Mouse (Mus musculus): Measurements from ENCODE around the gene Plekhs1. TPM values are rescaled to one million over a fixed set of nuclear protein-coding genes. Genes with fewer than 3 reads are reported as not detected.

Plekhs1 gene
- total RNA-seq, 2 experiments from 2014 or later, result 0.20 TPM; not detected in 1

DNA sequence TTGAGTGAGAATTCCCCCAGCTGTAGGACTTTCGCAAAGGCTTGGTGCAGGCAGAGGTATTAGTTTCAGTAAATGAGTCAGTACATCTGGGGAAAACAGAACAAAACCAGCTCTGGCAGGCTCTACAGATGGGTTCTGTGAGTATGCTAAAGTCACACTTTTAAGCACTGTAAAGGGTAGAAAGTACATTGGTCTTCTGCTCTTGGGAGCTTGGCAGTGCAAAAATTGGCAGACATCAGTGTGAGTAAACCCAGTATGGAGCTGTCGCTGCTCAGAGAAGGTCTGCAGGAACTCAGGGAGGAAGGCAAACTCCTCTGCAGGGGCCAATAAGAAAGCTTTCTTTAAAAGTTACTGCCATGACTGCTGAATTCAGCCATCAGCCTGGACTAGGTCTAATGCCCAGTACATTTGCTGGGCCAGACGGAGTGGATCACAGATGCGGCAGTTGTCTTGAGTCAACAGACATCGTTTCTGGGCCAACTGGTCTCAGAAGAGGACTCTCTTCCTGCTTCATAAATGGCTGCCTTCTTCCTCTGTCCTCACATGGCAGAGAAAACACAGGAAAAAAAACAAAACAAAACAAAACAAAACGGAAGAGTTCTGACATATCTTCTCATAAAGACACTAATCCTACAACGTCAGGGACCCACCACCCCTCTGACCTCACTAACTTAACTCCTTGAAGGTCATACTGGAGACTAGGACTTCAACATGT lies 22.9 kb upstream of the Plekhs1 start:
- intact Hi-C loops (cut with DNase I), result no loop called here
- no peak overlapping the region for H3K4me3 ChIP-seq
- no peak overlapping the region for H3K27ac ChIP-seq
- DNase-seq, result no peak
- no peak for TF ChIP-seq CTCF (IDR thresholded peaks at IDR 0.05)

DNA sequence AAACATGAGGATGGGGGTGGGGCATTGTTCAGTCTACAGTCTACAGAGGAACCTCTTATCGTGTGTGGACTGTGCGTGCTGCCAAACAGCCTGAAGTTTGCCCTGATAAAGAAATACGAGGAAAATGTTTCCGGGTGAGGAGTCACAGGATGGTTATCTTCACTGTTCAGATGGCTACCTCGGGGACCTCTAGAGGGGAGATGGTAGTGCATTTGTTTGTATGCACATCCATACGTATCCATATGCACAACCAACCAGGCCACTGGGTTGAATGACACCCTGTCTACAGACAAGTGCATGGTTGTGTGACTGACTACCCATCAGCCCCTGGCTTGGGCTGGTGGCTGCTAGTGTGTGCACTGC lies 22.4 kb upstream of the Plekhs1 start:
- no peak for DNase-seq
- intact Hi-C loops (cut with DNase I), result no loop called here
- no peak overlapping the region for H3K27ac ChIP-seq

DNA sequence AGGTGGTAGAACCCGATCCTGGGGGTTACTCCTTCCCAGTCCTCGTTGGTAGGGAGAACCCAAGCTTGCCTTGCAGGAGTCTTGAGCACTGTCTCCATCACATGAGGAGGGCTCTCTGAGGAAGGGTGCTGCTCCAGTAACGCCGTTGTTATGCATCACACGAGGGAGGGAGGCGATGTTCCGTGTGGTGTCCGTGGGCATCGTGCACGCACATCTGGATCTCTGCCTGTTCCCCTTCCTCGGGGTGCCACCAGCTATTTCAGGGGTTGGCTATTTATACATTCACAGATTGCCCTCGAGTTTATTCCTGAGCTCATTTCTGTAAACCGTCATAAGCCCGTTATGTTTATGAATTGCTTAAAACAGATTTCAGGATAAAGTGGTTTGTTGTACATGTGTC lies 18.0 kb upstream of the Plekhs1 start:
- Histone ChIP-seq H3K4me3 (no peak overlapping the region), H3K27ac (no peak overlapping the region)
- no peak for DNase-seq
- TF ChIP-seq CTCF (IDR thresholded peaks at IDR 0.05), result no peak
- intact Hi-C loops (cut with DNase I), result no loop called here

More for the DNA sequence above, 22.4 kb upstream of the Plekhs1 start:
- H3K4me3 ChIP-seq, result no peak overlapping the region
- TF ChIP-seq CTCF (IDR thresholded peaks at IDR 0.05), result no peak

DNA sequence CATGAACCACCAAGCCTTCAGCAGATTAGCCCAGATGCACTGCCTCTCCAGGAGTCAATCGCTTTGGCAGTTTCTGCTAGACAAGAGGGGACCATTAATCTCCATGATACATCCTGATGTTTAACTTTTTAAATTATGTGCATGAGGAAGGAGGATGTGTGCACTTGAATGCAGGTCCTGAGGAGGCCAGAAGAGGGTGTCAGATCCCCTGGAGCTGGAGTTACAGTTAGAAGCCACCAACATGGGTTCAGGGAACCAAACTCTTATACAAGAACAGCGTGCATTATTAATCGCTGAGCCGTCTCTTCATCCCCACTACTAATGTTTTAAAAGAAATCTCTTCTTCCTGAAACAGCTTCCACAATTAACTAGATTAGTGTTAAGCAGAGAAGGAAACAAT lies 12.7 kb upstream of the Plekhs1 start:
- Histone ChIP-seq H3K4me3 (no peak overlapping the region), H3K27ac (no peak overlapping the region)
- TF ChIP-seq CTCF (IDR thresholded peaks at IDR 0.05), result no peak
- no peak for DNase-seq
- intact Hi-C loops (cut with DNase I), result no loop called here

DNA sequence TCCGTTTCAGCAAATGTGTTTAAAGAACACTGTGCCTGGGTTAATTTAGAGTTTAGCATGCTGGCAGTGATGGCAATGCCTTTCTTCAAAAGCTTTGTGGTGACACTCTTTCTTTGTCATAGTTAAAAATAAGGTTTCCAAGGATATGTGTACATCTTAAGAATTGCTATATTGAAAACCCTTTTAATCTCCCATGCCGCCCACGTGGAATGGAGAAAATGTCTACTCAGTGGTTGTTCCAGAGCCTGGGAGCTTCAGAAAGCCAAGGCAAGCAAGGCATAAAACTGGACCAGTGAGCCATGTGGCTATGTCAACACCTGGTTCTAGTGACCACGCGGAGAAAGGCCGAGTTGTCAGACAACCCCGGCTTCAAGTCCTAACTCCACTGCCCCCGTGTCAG lies 11.9 kb upstream of the Plekhs1 start:
- no peak for DNase-seq
- TF ChIP-seq CTCF (IDR thresholded peaks at IDR 0.05), result no peak
- intact Hi-C loops (cut with DNase I), result no loop called here
- Histone ChIP-seq H3K27ac (no peak overlapping the region), H3K4me3 (no peak overlapping the region)

DNA sequence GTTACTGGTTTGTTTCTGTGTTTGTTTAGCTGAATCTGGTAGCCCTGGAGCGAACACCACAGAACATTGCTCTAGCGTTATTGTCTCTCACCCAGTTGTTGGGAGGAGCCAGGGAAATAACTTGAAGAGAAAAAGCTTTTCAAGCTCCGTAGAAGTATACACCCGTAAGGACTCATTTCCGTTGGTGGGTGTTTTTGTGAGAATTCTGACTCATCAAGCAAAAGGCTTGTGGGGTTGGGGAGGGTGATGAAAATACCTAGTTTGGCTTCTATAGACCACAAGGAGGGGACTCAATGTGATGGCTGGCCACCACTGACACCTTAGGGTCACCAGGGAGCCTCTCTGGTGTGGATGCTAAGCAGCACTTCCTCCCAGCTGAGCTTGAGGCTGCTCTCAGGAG lies 10.5 kb upstream of the Plekhs1 start:
- intact Hi-C loops (cut with DNase I), result no loop called here
- no peak for TF ChIP-seq CTCF (IDR thresholded peaks at IDR 0.05)
- Histone ChIP-seq H3K4me3 (no peak overlapping the region), H3K27ac (no peak overlapping the region)
- no peak for DNase-seq

DNA sequence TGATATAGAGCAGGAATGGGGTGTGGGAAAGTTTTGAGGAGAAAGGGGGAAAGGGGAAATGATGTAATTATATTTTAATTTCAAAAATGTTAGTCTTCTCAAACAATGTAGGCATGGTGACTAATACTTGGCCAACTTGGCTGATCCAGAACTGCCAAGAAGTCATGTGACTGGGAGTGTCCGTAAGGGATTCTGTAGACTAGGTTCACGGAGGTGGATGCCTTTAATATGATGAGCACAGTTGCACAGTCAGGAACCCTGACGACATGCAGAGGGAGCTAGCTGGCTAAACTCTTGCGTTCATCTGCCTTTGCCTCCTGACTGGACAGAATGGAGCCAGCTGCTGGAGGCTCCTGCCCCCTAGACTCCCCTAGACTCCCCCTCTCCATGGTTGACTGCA lies 9.6 kb upstream of the Plekhs1 start:
- no peak for DNase-seq
- Histone ChIP-seq H3K4me3 (no peak overlapping the region), H3K27ac (no peak overlapping the region)
- no peak for TF ChIP-seq CTCF (IDR thresholded peaks at IDR 0.05)
- intact Hi-C loops (cut with DNase I), result no loop called here

DNA sequence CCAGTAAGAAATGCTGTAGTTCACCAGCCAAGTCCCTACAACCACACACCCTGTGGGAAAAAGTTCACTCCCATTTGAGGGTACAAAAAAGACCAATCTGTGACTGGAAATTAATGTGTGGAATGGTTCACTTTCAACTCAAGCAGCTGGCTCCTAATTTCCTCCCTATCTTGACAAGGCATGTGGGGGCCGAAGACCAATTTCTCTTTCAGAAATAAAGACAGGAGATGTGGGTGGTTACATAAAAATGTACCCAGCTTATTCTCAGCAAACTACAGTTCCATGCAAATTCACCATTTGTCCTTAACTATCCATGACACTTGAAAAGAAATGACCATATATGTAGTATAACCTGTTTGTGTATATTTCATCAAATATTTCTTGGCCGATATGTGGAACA lies 9.0 kb upstream of the Plekhs1 start:
- Histone ChIP-seq H3K27ac (no peak overlapping the region), H3K4me3 (no peak overlapping the region)
- no peak for TF ChIP-seq CTCF (IDR thresholded peaks at IDR 0.05)
- no peak for DNase-seq
- intact Hi-C loops (cut with DNase I), result no loop called here

DNA sequence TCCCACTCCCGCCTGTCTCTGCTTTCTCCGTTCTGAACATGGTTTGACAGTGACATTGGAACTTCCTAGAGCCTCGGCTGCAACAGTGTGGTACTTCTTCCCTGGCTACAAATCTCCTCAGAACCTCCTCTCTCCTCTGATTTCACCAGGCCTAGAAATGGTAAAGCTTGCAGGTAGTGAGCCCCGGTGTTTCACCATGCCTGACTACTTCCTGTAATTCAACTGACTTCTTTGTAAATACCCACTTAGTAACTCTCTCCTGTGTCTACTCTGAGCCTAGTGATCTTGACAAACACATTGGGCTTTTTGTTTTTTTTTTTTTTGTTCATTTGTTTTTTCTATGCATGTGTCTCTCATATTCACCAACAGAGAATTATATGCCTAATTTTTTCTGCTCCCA lies 6.6 kb upstream of the Plekhs1 start:
- Histone ChIP-seq H3K4me3 (no peak overlapping the region), H3K27ac (no peak overlapping the region)
- TF ChIP-seq CTCF (IDR thresholded peaks at IDR 0.05), result no peak
- DNase-seq, result no peak
- intact Hi-C loops (cut with DNase I), result no loop called here

DNA sequence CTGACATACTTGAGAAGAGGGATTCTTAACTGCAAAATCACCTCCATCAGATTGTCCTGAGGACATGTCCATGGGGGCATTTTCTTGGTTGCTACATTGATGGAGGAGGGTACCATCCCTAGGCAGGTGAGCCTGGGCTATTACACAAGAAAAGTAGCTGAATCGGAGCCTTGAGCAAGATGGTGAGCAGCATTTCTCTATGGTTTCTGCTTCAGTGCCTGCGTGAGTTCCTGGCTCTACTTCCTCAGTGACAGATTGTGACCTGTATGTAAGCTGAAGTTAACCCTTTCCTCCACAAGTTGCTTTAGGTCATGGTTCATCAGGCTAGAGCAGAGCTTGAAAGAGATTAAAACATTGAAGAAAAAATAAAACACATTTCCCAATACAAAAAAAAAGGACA lies 6.1 kb upstream of the Plekhs1 start:
- no peak for TF ChIP-seq CTCF (IDR thresholded peaks at IDR 0.05)
- Histone ChIP-seq H3K4me3 (no peak overlapping the region), H3K27ac (no peak overlapping the region)
- intact Hi-C loops (cut with DNase I), result no loop called here
- DNase-seq, result no peak

DNA sequence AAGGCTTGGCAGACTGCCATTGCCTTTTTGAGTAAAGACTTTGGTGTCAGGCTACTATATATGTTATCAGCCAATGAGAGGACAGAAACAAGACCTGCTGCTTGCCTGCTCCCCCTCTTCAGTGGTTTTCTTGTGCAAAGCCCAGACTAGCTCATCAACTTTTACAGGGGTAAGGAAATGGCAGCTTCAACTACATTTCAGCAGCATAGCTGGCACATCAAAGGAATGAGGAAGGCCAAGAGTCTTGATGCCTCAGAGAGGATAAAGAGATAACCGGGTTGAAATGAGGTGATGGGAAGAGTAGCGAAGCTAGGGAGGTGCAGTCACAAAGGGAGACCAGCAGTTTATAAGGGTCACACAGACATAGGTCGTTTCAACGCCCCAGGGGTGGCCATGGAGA lies 3.9 kb upstream of the Plekhs1 start:
- TF ChIP-seq CTCF (IDR thresholded peaks at IDR 0.05), result no peak
- intact Hi-C loops (cut with DNase I), result no loop called here
- DNase-seq, result no peak
- no peak overlapping the region for H3K4me3 ChIP-seq
- H3K27ac ChIP-seq, result no peak overlapping the region

DNA sequence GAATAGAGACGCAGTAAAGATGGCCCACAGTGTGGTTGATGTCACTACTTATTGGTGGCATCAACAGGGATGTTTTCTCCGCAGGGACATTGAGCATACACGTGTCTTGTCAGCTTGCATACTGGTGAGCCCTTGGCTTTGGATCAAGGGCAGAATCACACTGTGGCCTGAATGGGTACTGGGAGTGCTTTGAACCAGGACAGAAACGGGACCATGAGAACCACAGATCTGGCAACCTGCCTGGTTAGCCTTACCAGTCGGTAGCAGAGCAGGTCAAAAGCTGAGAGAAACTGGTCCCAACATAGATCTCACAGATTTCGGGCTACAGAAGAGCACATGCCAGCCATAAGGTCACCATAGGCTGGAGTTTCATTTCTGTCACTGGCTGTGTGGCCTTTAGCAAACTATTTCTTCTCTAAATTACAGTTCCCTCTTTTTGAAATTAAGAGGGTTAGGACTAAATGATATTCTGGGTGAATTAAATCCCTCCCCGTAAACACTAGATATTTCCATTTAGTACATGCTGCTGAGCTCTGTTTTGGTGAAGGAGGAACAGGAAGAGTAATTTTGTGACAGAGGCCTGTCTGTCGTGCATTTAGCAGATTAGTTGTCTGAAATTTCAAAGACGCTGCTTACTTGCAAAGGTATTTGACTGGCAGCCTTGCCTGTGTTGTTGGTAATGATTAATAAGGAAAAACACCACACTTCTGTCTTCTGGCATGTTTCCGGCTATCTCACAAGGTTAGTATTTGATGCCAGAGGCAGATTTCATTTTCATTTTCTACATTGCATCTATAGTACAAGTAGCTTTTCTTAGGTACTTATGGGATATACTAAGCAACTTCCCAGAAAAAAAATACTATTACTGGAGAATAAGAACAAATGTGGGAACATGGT lies 2.0 kb upstream of the Plekhs1 start:
- TF ChIP-seq CTCF (IDR thresholded peaks at IDR 0.05), result no peak
- DNase-seq, result no peak
- no peak overlapping the region for H3K4me3 ChIP-seq
- intact Hi-C loops (cut with DNase I), result no loop called here
- H3K27ac ChIP-seq, result no peak overlapping the region

DNA sequence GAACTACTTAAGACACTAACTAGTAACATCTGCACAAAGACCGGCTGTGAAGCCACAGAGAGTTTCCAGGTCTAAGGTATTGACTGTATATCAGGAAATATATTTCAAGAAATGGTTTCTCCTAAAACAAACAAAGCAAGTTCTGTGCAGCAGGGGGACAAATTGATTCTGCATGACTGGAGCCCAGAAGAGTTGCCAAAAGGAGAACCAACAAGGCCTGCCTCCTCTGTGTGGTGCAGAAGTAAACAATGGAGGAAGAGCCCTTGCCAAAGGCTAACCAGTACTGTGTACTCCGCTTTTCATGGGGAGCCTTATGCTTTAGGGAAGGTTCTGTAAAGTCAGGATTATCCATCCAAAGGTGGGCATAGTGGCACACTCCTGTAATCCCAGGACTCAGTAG lies 1.2 kb upstream of the Plekhs1 start:
- DNase-seq, result no peak
- TF ChIP-seq CTCF (IDR thresholded peaks at IDR 0.05), result no peak
- Histone ChIP-seq H3K4me3 (no peak overlapping the region), H3K27ac (no peak overlapping the region)
- intact Hi-C loops (cut with DNase I), result no loop called here

DNA sequence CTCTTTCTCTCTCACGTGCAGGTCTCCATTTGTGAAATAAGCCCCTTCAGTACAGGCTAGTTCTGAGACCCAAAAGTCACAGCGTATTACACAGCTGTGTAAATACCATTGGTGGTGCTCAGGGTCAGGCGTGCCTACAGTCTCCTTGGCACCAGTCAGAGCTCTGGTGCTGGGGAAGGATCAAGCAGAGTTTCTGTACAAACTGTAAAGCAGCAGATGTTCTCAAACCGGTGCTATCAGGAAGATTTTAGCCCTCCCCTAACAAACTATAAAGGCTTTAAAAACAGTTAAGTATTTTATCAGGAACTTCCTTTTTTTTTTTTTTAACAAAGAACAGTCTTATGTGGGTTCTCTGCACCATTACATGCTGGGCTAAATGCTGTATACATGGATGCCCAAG lies 1.3 kb downstream of the Plekhs1 start:
- no peak for TF ChIP-seq CTCF (IDR thresholded peaks at IDR 0.05)
- H3K27ac ChIP-seq, result no peak overlapping the region
- H3K4me3 ChIP-seq, result no peak overlapping the region
- intact Hi-C loops (cut with DNase I), result no loop called here
- no peak for DNase-seq
